31 mouse cellular contexts compared by ENCODE assay signal in the genomic region with DNA sequence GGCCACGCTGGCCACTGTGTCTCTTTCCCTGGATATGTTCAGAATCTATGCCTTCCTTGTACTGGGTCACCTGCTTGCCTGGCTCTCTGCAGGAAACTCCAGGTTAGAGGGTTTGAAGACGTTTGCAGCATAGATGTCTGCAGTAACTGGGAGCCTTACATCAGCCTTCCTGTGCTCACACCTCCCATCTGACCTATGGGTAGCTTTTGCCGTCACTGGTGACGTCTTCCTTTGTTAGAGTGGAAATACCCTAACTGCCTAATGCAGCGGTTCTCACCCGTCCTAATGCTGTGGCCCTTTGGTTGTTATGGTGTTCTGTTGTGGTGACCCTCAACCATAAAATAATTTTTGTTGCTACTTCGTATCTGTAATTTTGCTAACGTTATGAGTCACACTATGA. TPM values are rescaled to one million over a fixed set of nuclear protein-coding genes. Genes with fewer than 3 reads are reported as not detected.
DNase-seq lines count a peak whose midpoint lies in the region; ATAC-seq and TF ChIP-seq lines count a peak whose summit lies in the region.
"Had no signal": no experiment of that assay in that cellular context is flagged by ENCODE, and none has a peak within 500 bp of the region (broad histone marks: within the 10 kb centered on the region; RNA-seq: fewer than 3 reads in every experiment).

No protein-coding gene starts in this region.

- H3K9me3 ChIP-seq in midbrain, postnatal 0 days (ENCODE audit: low read length), result no peaks in the 10 kb centered on the region
- H3K9me3 ChIP-seq: embryonic facial prominence, embryonic 10.5 days; embryonic facial prominence, embryonic 15.5 days; forebrain, embryonic 12.5 days; heart, embryonic 12.5 days; hindbrain, embryonic 15.5 days; limb, embryonic 13.5 days; liver, embryonic 13.5 days; midbrain, embryonic 13.5 days had no signal

- peak; percentile 92 for DNase-seq in heart, adult 11 months
- DNase-seq in heart, postnatal 10 days, result no peak
- peak; percentile 73 for DNase-seq in CD4-positive helper T cell, adult 2 months (ENCODE audit: low read depth, low spot score)
- DNase-seq in T-cell, adult 2 months (ENCODE audit: low spot score), result peak; percentile 71
- DNase-seq in midbrain, postnatal 0 days (ENCODE audit: low spot score), result no peak
- DNase-seq in cerebellum, adult 11 months, result no peak
- DNase-seq: adrenal gland, postnatal 10 days; cerebellum, adult 11-12 months; cerebellum, postnatal 10 days; forebrain, postnatal 0 days; gastrocnemius, postnatal 14 days; kidney, postnatal 4 days; liver, embryonic 13.5 days; right cerebral cortex, adult 18-20 months; spleen, adult 18-20 months; thymus, adult 2 months; thymus, postnatal 4 days had no signal

- intact Hi-C loops in heart, postnatal 10 days (cut with DNase I), result loop anchor here (2.0 to 5.0 kb wide), 3 partner anchors 43 to 113 kb away; partner anchors contain the start of gene Epas1

- H3K27ac ChIP-seq in midbrain, postnatal 0 days (ENCODE audit: low read depth, low read length), result no peak overlapping the region
- H3K27ac ChIP-seq: embryonic facial prominence, embryonic 10.5 days; embryonic facial prominence, embryonic 15.5 days; forebrain, embryonic 12.5 days; hindbrain, embryonic 15.5 days; kidney, postnatal 0 days; limb, embryonic 13.5 days; liver, embryonic 13.5 days; macrophage; midbrain, embryonic 13.5 days had no signal

- WGBS in midbrain, postnatal 0 days, result 83% methylated on average over 8 of the region's 8 CpGs

- TF ChIP-seq CTCF in midbrain, postnatal 0 days (IDR thresholded peaks at IDR 0.05), result no peak

- no peak overlapping the region for H3K4me3 ChIP-seq in midbrain, postnatal 0 days (ENCODE audit: low read depth, low read length)
- H3K4me3 ChIP-seq: embryonic facial prominence, embryonic 10.5 days; embryonic facial prominence, embryonic 15.5 days; forebrain, embryonic 12.5 days; heart, embryonic 12.5 days; hindbrain, embryonic 15.5 days; limb, embryonic 13.5 days; liver, embryonic 13.5 days; midbrain, embryonic 13.5 days had no signal

- H3K4me1 ChIP-seq in midbrain, postnatal 0 days (ENCODE audit: insufficient read depth, low read length), result no peaks in the 10 kb centered on the region
- H3K4me1 ChIP-seq: forebrain, embryonic 12.5 days; hindbrain, embryonic 15.5 days; limb, embryonic 13.5 days; midbrain, embryonic 13.5 days had no signal

- H3K27me3 ChIP-seq in midbrain, postnatal 0 days (ENCODE audit: insufficient read depth, low read length), result no peaks in the 10 kb centered on the region
- H3K27me3 ChIP-seq: embryonic facial prominence, embryonic 15.5 days; forebrain, embryonic 12.5 days; heart, embryonic 12.5 days; hindbrain, embryonic 15.5 days; limb, embryonic 13.5 days; midbrain, embryonic 13.5 days had no signal

- H3K4me2 ChIP-seq in midbrain, postnatal 0 days (ENCODE audit: low read depth, low read length, poor library complexity, severe bottlenecking), result no peak overlapping the region
- H3K4me2 ChIP-seq: embryonic facial prominence, embryonic 15.5 days; forebrain, embryonic 12.5 days; heart, embryonic 12.5 days; hindbrain, embryonic 15.5 days; limb, embryonic 13.5 days; liver, embryonic 13.5 days; midbrain, embryonic 13.5 days had no signal

- H3K36me3 ChIP-seq in midbrain, postnatal 0 days (ENCODE audit: insufficient read depth, low read length), result no peaks in the 10 kb centered on the region
- H3K36me3 ChIP-seq: embryonic facial prominence, embryonic 10.5 days; embryonic facial prominence, embryonic 15.5 days; forebrain, embryonic 12.5 days; heart, embryonic 12.5 days; hindbrain, embryonic 15.5 days; limb, embryonic 13.5 days; liver, embryonic 13.5 days; midbrain, embryonic 13.5 days had no signal

- ATAC-seq in inflammation-experienced regulatory T-cells, adult 6 months, result peak; percentile 86
- no peak for ATAC-seq in midbrain, postnatal 0 days (ENCODE audit: low FRiP score)
- ATAC-seq: forebrain, postnatal 0 days; intestine, embryonic 16.5 days; lung, postnatal 0 days; midbrain, embryonic 13.5 days had no signal

- H3K9ac ChIP-seq in midbrain, postnatal 0 days (replicated peaks; ENCODE audit: low read length, poor library complexity, severe bottlenecking), result no peak overlapping the region
- H3K9ac ChIP-seq: embryonic facial prominence, embryonic 15.5 days; forebrain, embryonic 12.5 days; forebrain, postnatal 0 days; heart, embryonic 12.5 days; hindbrain, embryonic 15.5 days; limb, embryonic 13.5 days; liver, embryonic 13.5 days; midbrain, embryonic 13.5 days had no signal

RNA-seq across cellular contexts. Expression of gene Epas1, which starts 43.7 kb away (rescaled TPM):
- total RNA-seq in heart, postnatal 10 days (2021), result 100 to 1,000 TPM; 222 to 225 TPM
- polyA plus RNA-seq in inflammation-experienced regulatory T-cells, adult 6 months (2017; shearing (Covaris generic)), result 1 to 10 TPM; 2.8 to 5.3 (median 3.6) TPM
- total RNA-seq in midbrain, postnatal 0 days (2014; rRNA removed), result 17.5 and 21.5 TPM in 2 replicates
- polyA plus RNA-seq in midbrain, postnatal 0 days (2015; fragmentation: Nextera tagmentation; extraction: Ambion mirVana), result 6.0 and 6.3 TPM in 2 replicates
- total RNA-seq: hematopoietic stem cell, adult 5-6 weeks; megakaryocyte-erythroid progenitor cell, adult 5-6 weeks had no signal

Comparison
In these comparisons a context has a peak if more than half of its experiments do, and no peak if none do; other contexts are left out.
1. DNase-seq: peak in heart, adult 11 months (single experiment), CD4-positive helper T cell, adult 2 months (single experiment) and T-cell, adult 2 months (single experiment); none in heart, postnatal 10 days (0 of 2), midbrain, postnatal 0 days (single experiment) and cerebellum, adult 11 months (single experiment).